Mouse (Mus musculus): ENCODE results near the gene Nol10. TPM values are rescaled to one million over a fixed set of nuclear protein-coding genes. Genes with fewer than 3 reads are reported as not detected.
A peak's percentile ranks its signal among the peaks of the same experiment; 100 is the strongest.
"Not testable (repeated sequence)": the region's sequence is repeated elsewhere in the genome, so short reads cannot be mapped to it uniquely, and the experiment has no call there.

Gene Nol10
- total RNA-seq, 2 experiments from 2014 or later, result 21.7 to 21.9 TPM

GRCm38 (mm10) chr12:17441495-17441894 is 93.2 kb downstream of the Nol10 start:
- intact Hi-C loops (cut with DNase I), result no loop called here
- no peak for DNase-seq (ENCODE audit: extremely low spot score in 1 of 2, low spot score in 2 of 2)

DNA sequence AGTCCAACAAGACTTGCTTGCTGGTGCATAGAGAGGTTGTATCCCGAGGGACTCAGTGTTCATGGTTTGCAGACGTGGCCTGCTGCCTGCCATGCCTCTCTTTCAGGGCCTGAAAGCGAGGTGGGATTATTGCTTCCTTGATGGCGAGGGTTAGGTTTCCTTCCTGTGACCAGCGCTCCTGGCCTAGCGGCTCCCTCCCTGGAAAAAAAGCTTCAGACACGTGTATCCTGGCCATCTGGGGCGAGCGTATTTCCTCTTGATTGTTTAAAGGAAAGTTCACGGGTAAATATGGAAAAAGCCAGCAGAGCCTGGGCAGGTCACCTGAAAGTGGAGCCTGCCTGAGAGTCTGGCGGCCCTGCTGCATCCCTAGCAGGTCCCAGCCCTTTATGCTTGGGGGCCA is 96.1 kb downstream of the Nol10 start:
- peak in 1 of 2 experiments; percentile 54 for DNase-seq (ENCODE audit: extremely low spot score in 1 of 2, low spot score in 2 of 2)
- intact Hi-C loops (cut with DNase I), result no loop called here

GRCm38 (mm10) chr12:17445251-17445650 is 97.0 kb downstream of the Nol10 start:
- intact Hi-C loops (cut with DNase I), result no loop called here
- DNase-seq (ENCODE audit: extremely low spot score in 1 of 2, low spot score in 2 of 2), result no peak

DNA sequence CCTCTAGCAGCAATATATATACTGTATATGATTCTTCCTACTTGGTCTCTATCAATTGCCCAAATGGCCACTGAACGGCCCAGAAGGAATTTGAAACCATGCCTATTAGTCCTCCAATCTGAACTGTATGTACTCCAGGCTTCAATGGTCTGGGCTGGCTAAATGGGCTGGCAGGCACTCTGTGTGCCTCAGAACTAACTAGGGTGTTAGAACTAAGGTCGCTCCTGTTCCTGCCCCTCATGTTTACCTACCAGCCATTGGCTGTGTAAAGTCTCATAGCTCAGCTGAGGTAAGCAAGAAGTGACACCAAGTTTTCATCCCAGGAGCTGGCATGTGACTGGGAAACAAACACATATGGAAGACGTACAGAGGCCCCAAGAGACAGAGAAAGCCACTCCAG is 100.5 kb downstream of the Nol10 start:
- intact Hi-C loops (cut with DNase I), result no loop called here

DNA sequence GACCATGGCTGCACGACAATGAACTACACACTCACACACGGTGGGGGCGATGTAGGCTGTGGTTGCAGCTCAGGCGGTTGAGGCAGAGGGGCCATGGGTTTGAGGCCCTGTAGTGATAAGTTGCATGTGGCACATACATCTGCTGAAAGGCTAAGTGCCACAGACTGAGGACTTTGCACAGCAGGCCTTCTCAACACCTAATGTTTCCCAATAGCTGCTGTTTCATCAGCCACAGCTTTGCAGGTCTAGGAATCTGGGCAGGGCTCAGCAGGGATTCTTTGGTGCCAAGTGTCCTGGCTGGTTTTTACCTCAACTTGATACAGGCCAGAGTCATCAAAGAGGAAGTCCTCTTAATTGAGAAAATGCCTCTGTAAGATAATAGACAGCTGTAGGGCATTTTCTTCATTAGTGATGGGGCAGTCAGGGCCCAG is 101.4 kb downstream of the Nol10 start:
- no peak for DNase-seq (ENCODE audit: extremely low spot score in 1 of 2, low spot score in 2 of 2)
- intact Hi-C loops (cut with DNase I), result no loop called here

More for the DNA sequence above, 100.5 kb downstream of the Nol10 start:
- DNase-seq (ENCODE audit: extremely low spot score in 1 of 2, low spot score in 2 of 2), result no peak

- no peak for DNase-seq (ENCODE audit: extremely low spot score in 1 of 2, low spot score in 2 of 2)
- intact Hi-C loops (cut with DNase I), result no loop called here
Observed at GRCm38 (mm10) chr12:17450503-17450902, 102.2 kb downstream of the Nol10 start.

GRCm38 (mm10) chr12:17450908-17451307 is 102.7 kb downstream of the Nol10 start:
- no peak for DNase-seq (ENCODE audit: extremely low spot score in 1 of 2, low spot score in 2 of 2)
- intact Hi-C loops (cut with DNase I), result no loop called here

GRCm38 (mm10) chr12:17452273-17452672 is 104.0 kb downstream of the Nol10 start:
- no peak for DNase-seq (ENCODE audit: extremely low spot score in 1 of 2, low spot score in 2 of 2)
- intact Hi-C loops (cut with DNase I), result no loop called here

- intact Hi-C loops (cut with DNase I), result no loop called here
- DNase-seq (ENCODE audit: extremely low spot score in 1 of 2, low spot score in 2 of 2), result no peak
Observed at GRCm38 (mm10) chr12:17453918-17454317, 105.7 kb downstream of the Nol10 start.

GRCm38 (mm10) chr12:17455096-17455495 is 106.8 kb downstream of the Nol10 start:
- intact Hi-C loops (cut with DNase I), result no loop called here
- DNase-seq (ENCODE audit: extremely low spot score in 1 of 2, low spot score in 2 of 2), result no peak

GRCm38 (mm10) chr12:17459223-17459622 is 111.0 kb downstream of the Nol10 start:
- intact Hi-C loops (cut with DNase I); DNase-seq (ENCODE audit: extremely low spot score in 1 of 2, low spot score in 2 of 2): not testable (repeated sequence)

DNA sequence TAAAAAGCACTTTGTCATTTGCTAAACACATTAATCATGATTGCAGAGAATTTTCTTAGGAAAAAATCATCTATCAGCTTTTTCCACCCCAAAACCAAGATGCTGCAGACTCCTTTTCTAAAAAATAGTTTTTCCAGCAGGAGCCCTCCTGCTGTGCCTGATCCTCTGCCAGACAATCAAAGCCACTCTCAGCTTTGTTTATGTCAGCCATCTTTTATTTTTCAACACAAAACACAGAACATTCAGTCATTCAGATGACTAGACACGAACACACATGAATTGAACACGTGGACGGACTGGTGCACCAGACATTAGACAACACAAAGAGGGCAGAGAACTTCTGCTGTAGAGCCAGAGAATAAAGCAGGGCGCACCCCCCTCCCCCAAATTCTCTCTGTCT is 115.4 kb downstream of the Nol10 start:
- DNase-seq (ENCODE audit: extremely low spot score in 1 of 2, low spot score in 2 of 2), result no peak
- intact Hi-C loops (cut with DNase I), result no loop called here

GRCm38 (mm10) chr12:17464550-17464949 is 116.3 kb downstream of the Nol10 start:
- intact Hi-C loops (cut with DNase I); DNase-seq (ENCODE audit: extremely low spot score in 1 of 2, low spot score in 2 of 2): not testable (repeated sequence)

GRCm38 (mm10) chr12:17466791-17467190 is 118.5 kb downstream of the Nol10 start:
- intact Hi-C loops (cut with DNase I), result no loop called here
- DNase-seq (ENCODE audit: extremely low spot score in 1 of 2, low spot score in 2 of 2), result no peak

GRCm38 (mm10) chr12:17468359-17468758 is 120.1 kb downstream of the Nol10 start:
- intact Hi-C loops (cut with DNase I), result no loop called here
- DNase-seq (ENCODE audit: extremely low spot score in 1 of 2, low spot score in 2 of 2), result no peak

DNA sequence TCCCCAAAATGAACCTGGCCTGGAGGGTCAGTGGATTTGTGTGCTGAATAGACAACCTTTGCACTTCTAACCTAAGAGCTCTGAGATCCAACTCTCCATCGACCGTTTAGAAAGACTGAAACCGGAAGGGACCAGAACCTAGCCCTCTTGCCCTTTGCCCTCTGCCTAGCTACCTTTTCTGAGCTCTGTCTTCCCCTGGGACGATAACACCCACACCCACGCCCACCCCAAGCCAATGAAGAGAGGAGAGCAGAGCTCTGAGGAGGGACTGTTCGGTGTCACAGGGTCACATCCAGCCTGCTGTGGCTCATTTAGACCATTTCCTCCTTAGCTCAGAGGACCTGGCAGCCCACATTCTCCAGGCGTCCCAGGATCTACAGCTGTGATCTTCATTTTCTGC is 121.6 kb downstream of the Nol10 start:
- DNase-seq (ENCODE audit: extremely low spot score in 1 of 2, low spot score in 2 of 2), result no peak
- intact Hi-C loops (cut with DNase I), result no loop called here

- intact Hi-C loops (cut with DNase I); DNase-seq (ENCODE audit: extremely low spot score in 1 of 2, low spot score in 2 of 2): not testable (repeated sequence)
Observed at GRCm38 (mm10) chr12:17470528-17470927, 122.3 kb downstream of the Nol10 start.

DNA sequence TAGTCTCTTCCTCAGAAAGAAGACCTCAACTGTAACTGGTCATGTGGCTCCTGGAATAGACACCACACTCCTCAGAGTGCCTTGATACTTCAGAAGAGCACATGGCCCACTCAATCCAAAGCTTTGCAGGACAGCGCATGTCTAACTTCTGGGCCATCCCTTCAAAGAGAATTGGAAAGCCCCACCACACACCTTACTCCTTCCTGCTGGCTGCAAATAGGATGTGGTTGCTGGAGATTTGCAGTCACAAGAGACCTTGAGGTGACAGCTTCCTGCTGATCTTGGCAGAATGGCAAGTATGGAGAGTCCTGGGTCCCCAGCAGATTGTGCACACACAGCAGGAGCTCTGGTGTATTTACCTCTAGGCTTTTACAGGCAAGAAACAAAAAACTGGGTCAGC is 123.1 kb downstream of the Nol10 start:
- intact Hi-C loops (cut with DNase I), result no loop called here
- DNase-seq (ENCODE audit: extremely low spot score in 1 of 2, low spot score in 2 of 2), result no peak

DNA sequence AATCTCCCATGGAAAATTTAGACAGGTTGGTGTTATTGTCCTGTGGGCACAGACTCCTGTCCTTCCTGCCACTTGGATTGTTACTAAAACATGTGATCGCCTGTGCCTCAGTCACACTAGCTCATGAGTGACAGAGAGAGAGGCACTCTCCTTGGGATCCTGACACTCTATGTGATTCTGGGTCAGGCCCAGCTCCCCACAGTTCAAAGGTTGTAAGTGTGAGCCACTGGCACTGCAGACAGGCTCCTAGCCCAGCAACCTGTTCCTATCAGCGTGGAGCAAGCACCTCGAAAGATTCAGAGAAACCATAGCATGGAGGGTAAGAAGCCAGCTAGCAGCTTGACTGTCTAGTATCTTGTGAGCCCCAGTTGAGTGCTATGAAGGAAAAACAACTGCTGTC is 124.9 kb downstream of the Nol10 start:
- intact Hi-C loops (cut with DNase I), result no loop called here
- DNase-seq (ENCODE audit: extremely low spot score in 1 of 2, low spot score in 2 of 2), result no peak

- no peak for DNase-seq (ENCODE audit: extremely low spot score in 1 of 2, low spot score in 2 of 2)
- intact Hi-C loops (cut with DNase I), result no loop called here
Observed at GRCm38 (mm10) chr12:17473862-17474261, 125.6 kb downstream of the Nol10 start.

DNA sequence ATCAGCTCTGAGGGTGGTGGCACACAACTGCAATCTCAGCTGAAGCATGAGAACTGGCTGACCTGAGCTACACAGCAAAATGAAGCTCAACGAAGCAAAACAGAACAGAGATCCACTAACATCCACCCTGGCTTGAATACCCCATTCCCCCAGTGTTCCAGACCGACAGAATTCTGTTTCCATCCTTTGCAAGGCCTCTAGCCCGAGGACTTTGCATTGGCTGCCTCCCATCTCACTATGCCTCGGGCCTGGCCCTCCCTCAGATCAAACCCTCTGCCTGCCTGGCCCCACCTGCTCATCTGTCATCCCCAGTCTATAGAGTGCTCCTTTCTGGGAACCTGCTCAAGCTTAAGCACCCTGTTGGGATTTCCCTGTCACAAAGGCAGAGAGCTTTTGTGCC is 126.4 kb downstream of the Nol10 start:
- intact Hi-C loops (cut with DNase I), result no loop called here
- DNase-seq (ENCODE audit: extremely low spot score in 1 of 2, low spot score in 2 of 2), result no peak

- DNase-seq (ENCODE audit: extremely low spot score in 1 of 2, low spot score in 2 of 2), result no peak
- intact Hi-C loops (cut with DNase I), result no loop called here
Observed at GRCm38 (mm10) chr12:17475146-17475545, 126.9 kb downstream of the Nol10 start.
